Mouse (Mus musculus) liver, embryonic 18 days (tissue): ENCODE data around the gene Col16a1. TPM values are rescaled to one million over a fixed set of nuclear protein-coding genes. Genes with fewer than 3 reads are reported as not detected.

Source experiments
- polyA plus RNA-seq: library from polyadenylated mRNA; depleted of rRNA; stranded (reverse); fragments of >200 nt; gene quantifications from 2 replicates; pipeline ENCODE4 v1.2.3, GENCODE M21; 2012; rRNA removed

The Col16a1 gene
- polyA plus RNA-seq: 4.1 and 4.4 TPM in 2 replicates

GRCm38 (mm10) chr4:130047331-130048202 is at the start of gene Col16a1:
TSS of gene Col16a1 (plus strand) at chr4:130047840.

GRCm38 (mm10) chr4:130102111-130102651 is 54.5 kb downstream of the Col16a1 start, which contains the start of gene Pef1:
TSS of gene Pef1 (plus strand) at chr4:130102558.

GRCm38 (mm10) chr4:130139214-130139492 is 91.5 kb downstream of the Col16a1 start, which contains the start of gene Hcrtr1:
TSS of gene Hcrtr1 (minus strand) at chr4:130139359.

Other genes with a start within 250 kb of the Col16a1 start
- 36.1 and 40.3 TPM in 2 replicates for gene Ptp4a2, start 236.6 kb upstream of the Col16a1 start, polyA plus RNA-seq
- gene Spocd1, start 118.6 kb upstream of the Col16a1 start, polyA plus RNA-seq: 0.01 TPM in 2 replicates
- 0.12 and 0.13 TPM in 2 replicates for gene Adgrb2, start 63.0 kb upstream of the Col16a1 start, polyA plus RNA-seq
- gene Pef1, start 54.7 kb downstream of the Col16a1 start, polyA plus RNA-seq: 23.9 and 25.7 TPM in 2 replicates
- 0.08 and 0.12 TPM in 2 replicates for gene Hcrtr1, start 91.5 kb downstream of the Col16a1 start, polyA plus RNA-seq
- gene Tinagl1, start 127.3 kb downstream of the Col16a1 start, polyA plus RNA-seq: 26.1 and 27.1 TPM in 2 replicates
- not detected in 2 replicates for gene Gm853, start 174.6 kb downstream of the Col16a1 start, polyA plus RNA-seq
- gene Serinc2, start 231.4 kb downstream of the Col16a1 start, polyA plus RNA-seq: 1.8 and 3.1 TPM in 2 replicates